Comparison of ENCODE assay signal across 8 mouse cellular contexts in the genomic region with DNA sequence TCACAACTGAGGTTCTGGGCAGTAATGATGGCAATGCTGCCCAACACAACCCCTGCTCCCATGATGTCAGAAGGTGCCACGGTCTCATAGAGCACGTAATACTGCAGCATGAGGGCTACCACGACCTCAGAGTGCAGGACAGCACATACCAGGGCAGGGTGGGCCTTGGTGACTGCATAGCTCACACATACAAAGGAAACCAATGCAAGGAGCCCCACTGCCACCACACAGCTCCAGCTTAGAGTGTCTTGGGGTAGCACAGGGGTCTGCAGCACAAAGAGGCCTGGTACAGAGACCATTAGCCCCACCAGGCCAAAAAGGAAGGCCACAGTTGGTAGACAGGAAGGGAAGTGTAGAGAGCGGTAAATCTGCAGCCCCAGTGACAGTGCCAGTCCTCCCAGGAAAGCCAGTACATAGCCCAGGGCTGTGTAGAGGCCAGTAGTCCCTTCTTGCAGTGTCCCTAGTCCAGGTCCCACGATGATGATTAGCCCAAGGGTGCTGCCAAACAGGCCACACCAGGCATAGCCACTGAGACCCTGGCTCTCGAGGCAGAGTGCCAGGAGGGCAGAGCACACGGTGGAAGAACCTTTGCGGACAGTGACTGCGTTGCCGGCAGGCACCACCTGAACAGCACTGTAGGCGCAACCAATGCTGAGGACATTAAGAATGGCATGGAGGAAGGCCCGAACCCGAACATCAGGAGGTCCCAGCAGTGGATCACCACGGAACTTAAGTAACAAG. TPM values are rescaled to one million over a fixed set of nuclear protein-coding genes. Genes with fewer than 3 reads are reported as not detected.
DNase-seq lines count a peak whose midpoint lies in the region; ATAC-seq and TF ChIP-seq lines count a peak whose summit lies in the region.

No protein-coding gene starts in this region.

- peak overlapping the region; percentile 84 for H3K9ac ChIP-seq in lung, embryonic 14.5 days
- peak overlapping the region; percentile 6; the same call in 1 of the 2 replicates for H3K9ac ChIP-seq in intestine, embryonic 15.5 days
- peak overlapping the region; percentile 92 for H3K9ac ChIP-seq in neural tube, embryonic 13.5 days

- no peak for ATAC-seq in lung, embryonic 14.5 days (ENCODE audit: insufficient read depth)
- no peak for ATAC-seq in intestine, embryonic 15.5 days
- ATAC-seq in neural tube, embryonic 13.5 days (ENCODE audit: low read depth), result no peak

- H3K27me3 ChIP-seq in lung, embryonic 14.5 days (ENCODE audit: insufficient read depth, low read length), result no peaks in the 10 kb centered on the region
- no peaks in the 10 kb centered on the region; the same call in 1 of the 2 replicates for H3K27me3 ChIP-seq in forebrain, embryonic 10.5 days (ENCODE audit: poor library complexity, severe bottlenecking)
- H3K27me3 ChIP-seq in intestine, embryonic 15.5 days (replicated peaks), result no peaks in the 10 kb centered on the region
- no peaks in the 10 kb centered on the region for H3K27me3 ChIP-seq in neural tube, embryonic 13.5 days

- 80% methylated on average over 14 of the region's 14 CpGs for WGBS in lung, embryonic 14.5 days
- WGBS in forebrain, embryonic 10.5 days, result 80% methylated on average over 14 of the region's 14 CpGs
- 77% methylated on average over 14 of the region's 14 CpGs for WGBS in intestine, embryonic 15.5 days
- 80% methylated on average over 14 of the region's 14 CpGs for WGBS in neural tube, embryonic 13.5 days

- peak overlapping the region; percentile 88 for H3K4me2 ChIP-seq in lung, embryonic 14.5 days
- peak overlapping the region; percentile 84 for H3K4me2 ChIP-seq in intestine, embryonic 15.5 days (replicated peaks)
- peak overlapping the region; percentile 92 for H3K4me2 ChIP-seq in neural tube, embryonic 13.5 days

- peaks cover 20% of the 10 kb centered on the region for H3K4me1 ChIP-seq in lung, embryonic 14.5 days (ENCODE audit: insufficient read depth)
- H3K4me1 ChIP-seq in forebrain, embryonic 10.5 days, result peaks cover 50% of the 10 kb centered on the region
- peaks cover 31% of the 10 kb centered on the region for H3K4me1 ChIP-seq in intestine, embryonic 15.5 days (replicated peaks)
- peaks cover 46% of the 10 kb centered on the region for H3K4me1 ChIP-seq in neural tube, embryonic 13.5 days (replicated peaks)

- no peaks in the 10 kb centered on the region for H3K9me3 ChIP-seq in lung, embryonic 14.5 days (ENCODE audit: low read depth, low read length)
- H3K9me3 ChIP-seq in forebrain, embryonic 10.5 days, result no peaks in the 10 kb centered on the region
- no peaks in the 10 kb centered on the region for H3K9me3 ChIP-seq in intestine, embryonic 15.5 days
- no peaks in the 10 kb centered on the region for H3K9me3 ChIP-seq in neural tube, embryonic 13.5 days

- peak overlapping the region; percentile 54; the same call in 1 of the 2 replicates for H3K4me3 ChIP-seq in lung, embryonic 14.5 days (ENCODE audit: low read depth, low read length)
- peak overlapping the region; percentile 66 for H3K4me3 ChIP-seq in forebrain, embryonic 10.5 days
- no peak overlapping the region for H3K4me3 ChIP-seq in intestine, embryonic 15.5 days (replicated peaks)
- peak overlapping the region; percentile 63 for H3K4me3 ChIP-seq in neural tube, embryonic 13.5 days

- no peak for TF ChIP-seq CTCF in lung, embryonic 14.5 days (IDR thresholded peaks at IDR 0.05; ENCODE audit: low read depth)

- DNase-seq in lung, embryonic 14.5 days, result no peak
- DNase-seq in lung, adult 18-20 months, result no peak
- DNase-seq in forebrain, embryonic 10.5 days (ENCODE audit: extremely low spot score, low spot score), result no peak
- DNase-seq in gastrocnemius, adult 8-10 months (ENCODE audit: low spot score in 2 of 2), result no peak
- no peak for DNase-seq in kidney, postnatal 36 days
- DNase-seq in lung, postnatal 36 days, result no peak

- H3K27ac ChIP-seq in lung, embryonic 14.5 days (ENCODE audit: low read depth), result peak overlapping the region; percentile 99
- peak overlapping the region; percentile 97 for H3K27ac ChIP-seq in forebrain, embryonic 10.5 days
- H3K27ac ChIP-seq in intestine, embryonic 15.5 days, result peak overlapping the region; percentile 99
- H3K27ac ChIP-seq in neural tube, embryonic 13.5 days (replicated peaks), result peak overlapping the region; percentile 99

- 0 out of 2 replicates have a peak, but pooled peaks cover 4% of the 10 kb centered on the region for H3K36me3 ChIP-seq in lung, embryonic 14.5 days (ENCODE audit: insufficient read depth)
- peaks cover 8% of the 10 kb centered on the region; the same call in 1 of the 2 replicates for H3K36me3 ChIP-seq in forebrain, embryonic 10.5 days (replicated peaks)
- no peaks in the 10 kb centered on the region for H3K36me3 ChIP-seq in intestine, embryonic 15.5 days
- no peaks in the 10 kb centered on the region for H3K36me3 ChIP-seq in neural tube, embryonic 13.5 days

RNA-seq across cellular contexts. Expression of gene Slc35g3, which starts 1.4 kb away (rescaled TPM):
- polyA plus RNA-seq in lung, embryonic 14.5 days (2014; fragmentation: Nextera tagmentation; extraction: Ambion mirVana), result 0.12 and 0.20 TPM in 2 replicates
- polyA plus RNA-seq in forebrain, embryonic 10.5 days (2016; fragmentation: Nextera tagmentation; extraction: Ambion mirVana), result 0.14 TPM in 1 of 2 replicates, not detected in the other
- 0.15 and 0.16 TPM in 2 replicates for polyA plus RNA-seq in intestine, embryonic 15.5 days (2015; fragmentation: Nextera tagmentation; extraction: Ambion mirVana)
- 0.13 TPM in 1 of 2 replicates, not detected in the other for polyA plus RNA-seq in neural tube, embryonic 13.5 days (2015; fragmentation: Nextera tagmentation; extraction: Ambion mirVana)
- total RNA-seq in gastrocnemius, adult 8-10 months (2022), result not detected

RNA-seq across cellular contexts. Expression of gene Polr2a, which starts 1.9 kb away (rescaled TPM):
- polyA plus RNA-seq in lung, embryonic 14.5 days (2014; fragmentation: Nextera tagmentation; extraction: Ambion mirVana), result 50.4 and 50.5 TPM in 2 replicates
- 32.9 and 34.5 TPM in 2 replicates for polyA plus RNA-seq in forebrain, embryonic 10.5 days (2016; fragmentation: Nextera tagmentation; extraction: Ambion mirVana)
- polyA plus RNA-seq in intestine, embryonic 15.5 days (2015; fragmentation: Nextera tagmentation; extraction: Ambion mirVana), result 18.1 and 19.1 TPM in 2 replicates
- 22.9 and 27.2 TPM in 2 replicates for polyA plus RNA-seq in neural tube, embryonic 13.5 days (2015; fragmentation: Nextera tagmentation; extraction: Ambion mirVana)
- 10 to 100 TPM; 27.8 to 38.4 (median 35.3) TPM for total RNA-seq in gastrocnemius, adult 8-10 months (2022)

RNA-seq across cellular contexts. Expression of gene Zbtb4, which starts 5.4 kb away (rescaled TPM):
- 2.5 TPM in 2 replicates for polyA plus RNA-seq in lung, embryonic 14.5 days (2014; fragmentation: Nextera tagmentation; extraction: Ambion mirVana)
- polyA plus RNA-seq in forebrain, embryonic 10.5 days (2016; fragmentation: Nextera tagmentation; extraction: Ambion mirVana), result 0.46 and 0.77 TPM in 2 replicates
- 2.3 and 2.4 TPM in 2 replicates for polyA plus RNA-seq in intestine, embryonic 15.5 days (2015; fragmentation: Nextera tagmentation; extraction: Ambion mirVana)
- polyA plus RNA-seq in neural tube, embryonic 13.5 days (2015; fragmentation: Nextera tagmentation; extraction: Ambion mirVana), result 2.5 and 2.9 TPM in 2 replicates
- 10 to 100 TPM; 35.6 to 40.3 (median 38.5) TPM for total RNA-seq in gastrocnemius, adult 8-10 months (2022)

RNA-seq across cellular contexts. Expression of gene Chrnb1, which starts 35.4 kb away (rescaled TPM):
- 12.1 and 14.6 TPM in 2 replicates for polyA plus RNA-seq in lung, embryonic 14.5 days (2014; fragmentation: Nextera tagmentation; extraction: Ambion mirVana)
- 1.0 and 1.5 TPM in 2 replicates for polyA plus RNA-seq in forebrain, embryonic 10.5 days (2016; fragmentation: Nextera tagmentation; extraction: Ambion mirVana)
- polyA plus RNA-seq in intestine, embryonic 15.5 days (2015; fragmentation: Nextera tagmentation; extraction: Ambion mirVana), result 3.5 and 4.3 TPM in 2 replicates
- polyA plus RNA-seq in neural tube, embryonic 13.5 days (2015; fragmentation: Nextera tagmentation; extraction: Ambion mirVana), result 2.4 and 4.5 TPM in 2 replicates
- 10 to 100 TPM; 25.2 to 33.8 (median 28.9) TPM for total RNA-seq in gastrocnemius, adult 8-10 months (2022)

RNA-seq across cellular contexts. Expression of gene Fgf11, which starts 41.3 kb away (rescaled TPM):
- 1.6 TPM in 2 replicates for polyA plus RNA-seq in lung, embryonic 14.5 days (2014; fragmentation: Nextera tagmentation; extraction: Ambion mirVana)
- polyA plus RNA-seq in forebrain, embryonic 10.5 days (2016; fragmentation: Nextera tagmentation; extraction: Ambion mirVana), result 0.73 TPM in 2 replicates
- 1.2 and 1.4 TPM in 2 replicates for polyA plus RNA-seq in intestine, embryonic 15.5 days (2015; fragmentation: Nextera tagmentation; extraction: Ambion mirVana)
- polyA plus RNA-seq in neural tube, embryonic 13.5 days (2015; fragmentation: Nextera tagmentation; extraction: Ambion mirVana), result 6.8 and 8.9 TPM in 2 replicates
- total RNA-seq in gastrocnemius, adult 8-10 months (2022), result 1 to 10 TPM; 2.5 to 5.8 (median 4.0) TPM

Comparison
In these comparisons a context has a peak if more than half of its experiments do, and no peak if none do; other contexts are left out.
1. H3K9ac ChIP-seq: peak in every context shown above with its lines; median percentile 92 in neural tube, embryonic 13.5 days; 84 in lung, embryonic 14.5 days; 6 in intestine, embryonic 15.5 days.